Mouse (Mus musculus) mouse embryonic stem cell (cell line): ENCODE measurements around the gene Rbm19.

Source experiments
- in situ Hi-C, 2 experiments: fragments of 300-500 bp; cut with MboI; formaldehyde crosslinking; loops; 1 replicate in 1 of 2; 3 replicates in 1 of 2; pipeline ENCODE4 v1.14.3; 2019 to 2020; ENCODE audit warnings: low sequenced_read_pairs in 2 of 2, low pct_unique_long_range_greater_than_20kb in 1 of 2, mixed read lengths in 1 of 2; ENCODE audit not compliant: unreplicated experiment in 1 of 2

The Rbm19 gene

GRCm38 (mm10) chr5:120231435-120232147, 115.3 kb downstream of the Rbm19 start:
- in situ Hi-C loops = no loop called here

GRCm38 (mm10) chr5:120235147-120235546, 118.9 kb downstream of the Rbm19 start:
- in situ Hi-C loops = no loop called here

DNA sequence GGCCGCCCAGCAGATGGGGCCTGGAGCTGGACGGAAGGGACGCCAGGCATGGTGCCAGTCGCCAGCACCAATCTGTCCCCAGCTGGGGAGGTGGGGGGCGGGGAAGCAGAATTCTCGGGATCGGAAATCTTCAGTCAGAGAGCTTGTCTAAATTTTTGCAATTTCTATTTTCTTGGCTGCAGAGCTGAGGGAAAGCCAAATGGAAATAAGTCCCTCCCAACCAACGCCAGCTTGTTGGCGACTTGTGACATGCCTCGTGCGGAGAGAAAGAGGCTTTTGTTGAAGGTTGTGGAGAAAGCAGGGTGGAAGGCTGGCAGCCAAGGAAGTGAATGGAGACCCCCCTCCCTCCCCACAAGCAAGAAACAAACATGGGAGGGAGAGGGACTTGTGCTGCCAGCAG, 119.3 kb downstream of the Rbm19 start:
- in situ Hi-C loops = no loop called here

DNA sequence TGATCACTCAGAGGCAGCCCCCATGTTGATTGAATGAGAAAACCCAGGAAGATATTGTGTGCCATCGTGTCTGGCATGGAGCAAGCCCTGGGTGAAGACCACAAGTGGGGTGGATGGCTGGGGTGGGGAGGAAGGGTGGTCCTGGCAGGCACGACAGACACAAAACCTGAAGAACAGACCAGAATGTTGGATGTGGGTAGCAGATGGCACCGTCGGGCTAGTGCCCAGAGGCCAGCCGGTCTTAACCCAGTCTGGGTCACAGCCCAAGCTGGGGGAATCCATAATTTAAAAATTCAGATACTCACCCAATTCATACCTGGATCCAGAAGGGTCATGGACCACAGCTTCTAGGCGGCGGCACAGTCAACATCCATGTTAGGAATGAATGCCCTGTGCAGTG, 123.8 kb downstream of the Rbm19 start:
- in situ Hi-C loops = no loop called here

DNA sequence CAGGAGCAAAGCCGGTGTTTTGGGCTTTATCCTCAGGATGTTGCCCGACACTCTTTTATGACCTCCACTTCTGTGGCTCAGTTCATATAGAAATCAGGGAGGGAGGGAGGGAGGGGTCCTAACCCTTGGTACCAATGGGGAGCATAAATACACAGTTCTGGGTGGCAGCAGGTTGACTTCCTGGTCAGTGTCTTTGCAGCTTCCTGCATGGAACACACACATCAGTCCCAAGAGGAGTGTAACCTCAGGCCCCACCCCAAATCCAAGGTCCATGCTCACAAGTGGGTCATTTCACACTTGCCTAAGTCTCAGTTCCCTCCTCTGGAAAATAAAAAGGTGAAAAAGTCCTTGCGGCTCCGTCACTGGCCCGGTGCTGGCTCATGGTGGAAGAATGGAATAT, 129.1 kb downstream of the Rbm19 start:
- in situ Hi-C loops = no loop called here
